Mouse (Mus musculus) liver, embryonic 15.5 days (tissue): ENCODE measurements at regions not wholly inside any gene's neighbourhood (a gene's known extent, or its start where the extent isn't known, plus 50 kb on each side); places are given as distances from the start of the nearest gene placed in this dataset.

Experiments
- ATAC-seq: fragments of 200-750 bp; cut with Nextera tagmentation; 2 replicates; pipeline ENCODE4 v1.8.0; 2017; ENCODE audit warnings: moderate number of reproducible peaks, mild to moderate bottlenecking, moderate library complexity; ENCODE audit not compliant: insufficient read depth
- H3K27ac ChIP-seq: fragments of 300-500 bp; sonication (generic); replicated peaks from 2 replicates; pipeline ENCODE4 v1.5.1; 2015; ENCODE audit warnings: mild to moderate bottlenecking, inconsistent platforms
- H3K27me3 ChIP-seq: fragments of 300-500 bp; sonication (generic); 2 replicates; pipeline ENCODE4 v1.6.1; 2015; ENCODE audit warnings: mild to moderate bottlenecking, inconsistent platforms
- H3K36me3 ChIP-seq: fragments of 300-500 bp; sonication (generic); replicated peaks from 2 replicates; pipeline ENCODE4 v1.6.1; 2015; ENCODE audit warnings: moderate library complexity, mild to moderate bottlenecking, inconsistent platforms
- H3K4me1 ChIP-seq: fragments of 300-500 bp; sonication (generic); replicated peaks from 2 replicates; pipeline ENCODE4 v1.6.1; 2015; ENCODE audit warnings: inconsistent platforms
- H3K4me2 ChIP-seq: fragments of 300-500 bp; sonication (generic); 2 replicates; pipeline ENCODE4 v1.6.1; 2015; ENCODE audit warnings: moderate library complexity, mild to moderate bottlenecking, inconsistent platforms
- H3K4me3 ChIP-seq: fragments of 300-500 bp; sonication (generic); replicated peaks from 2 replicates; pipeline ENCODE4 v1.5.1; 2015; ENCODE audit warnings: mild to moderate bottlenecking, inconsistent platforms
- H3K9ac ChIP-seq: fragments of 300-500 bp; sonication (generic); 2 replicates; pipeline ENCODE4 v1.6.1; 2015; ENCODE audit warnings: moderate library complexity, mild to moderate bottlenecking, inconsistent platforms
- H3K9me3 ChIP-seq: fragments of 300-500 bp; sonication (generic); replicated peaks from 2 replicates; pipeline ENCODE4 v1.6.1; 2016; ENCODE audit warnings: inconsistent platforms
- WGBS: fragments of 180-500 bp; shearing (Covaris S2); methylation state at CpG from one replicate; pipeline ENCODE4 v1.1.7; 2015; ENCODE audit warnings: mixed read lengths; ENCODE audit not compliant: insufficient replicate concordance; 5-methylcytosine and 5-hydroxymethylcytosine counted together

DNA sequence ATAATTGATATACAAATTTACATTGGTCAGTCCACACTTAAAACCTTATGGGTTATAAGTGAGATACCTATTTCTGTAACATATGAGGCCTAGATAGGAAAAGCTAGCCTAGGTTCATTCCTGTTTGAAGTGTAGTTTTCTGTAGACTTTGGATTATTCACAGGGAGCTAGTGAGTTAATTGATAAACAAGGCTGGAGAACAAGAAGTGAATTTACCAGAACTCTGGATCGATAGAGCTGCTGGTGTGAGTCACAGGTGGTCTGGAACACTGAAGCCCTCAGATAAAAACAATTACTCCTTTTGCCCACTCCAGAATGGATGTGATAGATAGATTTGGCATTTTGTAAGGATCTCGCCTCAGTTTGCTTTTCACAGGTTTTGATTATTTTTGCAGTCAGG lies 62.0 kb upstream of the Rtl1 start:
- Histone ChIP-seq H3K4me3 (no peak overlapping the region), H3K36me3 (no peaks in the 10 kb centered on the region), H3K4me2 (no peak overlapping the region), H3K4me1 (no peaks in the 10 kb centered on the region), H3K9me3 (no peaks in the 10 kb centered on the region), H3K27me3 (no peaks in the 10 kb centered on the region), H3K27ac (no peak overlapping the region), H3K9ac (no peak overlapping the region)
- no peak for ATAC-seq
- WGBS, result 66% methylated on average over 2 of the region's 2 CpGs

DNA sequence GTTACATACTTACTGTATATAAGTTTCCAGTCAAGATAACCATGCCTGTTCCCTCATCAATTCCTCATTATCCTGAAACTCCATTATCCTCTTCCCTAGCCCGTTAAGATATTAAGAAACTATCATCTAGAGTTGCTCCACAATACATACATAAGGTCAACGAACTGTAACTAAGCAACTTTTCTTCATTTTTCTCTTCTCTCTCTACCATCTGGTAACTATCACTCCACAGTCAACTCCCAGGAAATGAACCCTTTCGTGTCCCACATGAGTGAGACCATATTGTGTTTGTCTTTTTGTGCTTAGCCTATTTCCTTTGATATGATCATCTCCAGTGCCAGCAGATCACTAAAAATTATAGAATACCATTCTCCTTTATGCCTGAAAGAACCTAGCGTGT lies 74.6 kb upstream of the Rtl1 start:
- 57% methylated on average over 4 of the region's 4 CpGs for WGBS
- Histone ChIP-seq H3K36me3 (no peaks in the 10 kb centered on the region), H3K27ac (no peak overlapping the region), H3K9ac (no peak overlapping the region), H3K4me2 (no peak overlapping the region), H3K4me1 (no peaks in the 10 kb centered on the region), H3K27me3 (no peaks in the 10 kb centered on the region), H3K4me3 (no peak overlapping the region), H3K9me3 (no peaks in the 10 kb centered on the region)
- no peak for ATAC-seq

DNA sequence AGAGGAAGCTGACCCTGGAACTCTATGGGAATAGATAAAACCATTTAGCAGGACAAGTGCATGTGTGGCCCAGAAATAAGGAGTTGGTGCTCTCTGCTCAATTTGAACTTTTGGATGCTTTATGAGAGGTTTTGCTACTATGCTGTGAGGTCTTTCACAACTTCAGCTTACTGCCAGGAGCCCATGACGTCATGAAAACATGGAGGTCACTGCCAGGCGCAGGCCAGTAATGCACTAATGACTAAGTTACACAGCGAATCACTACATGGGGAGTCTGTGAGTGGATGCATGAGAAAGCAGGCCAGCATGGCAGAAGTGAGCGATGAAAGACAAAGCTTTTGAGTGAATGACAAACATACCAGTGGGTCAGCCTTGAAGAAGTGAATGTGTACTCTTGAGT lies 93.9 kb upstream of the Rtl1 start:
- H3K9ac ChIP-seq, result no peak overlapping the region
- no peak for ATAC-seq
- no peak overlapping the region for H3K4me2 ChIP-seq
- H3K27me3 ChIP-seq, result no peaks in the 10 kb centered on the region
- H3K4me1 ChIP-seq, result no peaks in the 10 kb centered on the region
- no peak overlapping the region for H3K4me3 ChIP-seq
- no peak overlapping the region for H3K27ac ChIP-seq
- H3K36me3 ChIP-seq, result 0 out of 2 replicates have a peak, but pooled peaks cover 7% of the 10 kb centered on the region
- H3K9me3 ChIP-seq, result no peaks in the 10 kb centered on the region
- 67% methylated on average over 4 of the region's 4 CpGs for WGBS

DNA sequence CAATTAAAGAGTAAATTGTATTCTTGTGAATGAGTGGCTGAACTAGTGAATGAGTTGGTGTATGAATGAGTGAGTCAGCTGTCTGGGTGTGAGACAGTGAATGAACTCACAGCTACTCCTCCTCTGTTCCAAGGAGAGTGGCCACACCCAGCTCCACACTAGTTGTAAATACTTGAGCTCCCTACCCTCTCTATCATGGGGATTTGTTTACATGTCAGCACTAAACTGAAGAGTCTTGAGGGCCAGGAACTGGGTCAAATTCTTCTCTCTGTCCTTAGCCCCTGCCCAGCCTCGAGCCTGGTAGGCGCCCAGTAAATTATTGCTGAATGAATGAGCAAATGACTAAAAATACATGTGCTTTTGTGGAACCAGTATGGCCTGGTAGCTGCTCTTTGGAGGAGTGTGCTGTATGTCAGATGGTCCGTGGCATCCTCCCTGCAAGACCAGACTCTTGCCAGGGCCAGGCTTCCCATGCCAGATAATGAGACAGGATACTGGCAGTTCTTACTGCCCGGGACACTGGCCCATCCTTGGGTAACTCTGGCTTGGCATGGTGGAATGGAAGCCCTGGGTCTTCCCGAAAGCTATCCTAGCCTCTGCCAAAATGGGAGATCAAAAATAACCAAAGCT lies 94.8 kb upstream of the Rtl1 start:
- H3K4me3 ChIP-seq, result no peak overlapping the region
- no peaks in the 10 kb centered on the region for H3K4me1 ChIP-seq
- H3K36me3 ChIP-seq, result 0 out of 2 replicates have a peak, but pooled peaks cover 7% of the 10 kb centered on the region
- no peak overlapping the region for H3K9ac ChIP-seq
- H3K27ac ChIP-seq, result no peak overlapping the region
- ATAC-seq, result no peak
- H3K9me3 ChIP-seq, result no peaks in the 10 kb centered on the region
- WGBS, result 50% methylated on average over 5 of the region's 5 CpGs
- no peaks in the 10 kb centered on the region for H3K27me3 ChIP-seq
- H3K4me2 ChIP-seq, result no peak overlapping the region

DNA sequence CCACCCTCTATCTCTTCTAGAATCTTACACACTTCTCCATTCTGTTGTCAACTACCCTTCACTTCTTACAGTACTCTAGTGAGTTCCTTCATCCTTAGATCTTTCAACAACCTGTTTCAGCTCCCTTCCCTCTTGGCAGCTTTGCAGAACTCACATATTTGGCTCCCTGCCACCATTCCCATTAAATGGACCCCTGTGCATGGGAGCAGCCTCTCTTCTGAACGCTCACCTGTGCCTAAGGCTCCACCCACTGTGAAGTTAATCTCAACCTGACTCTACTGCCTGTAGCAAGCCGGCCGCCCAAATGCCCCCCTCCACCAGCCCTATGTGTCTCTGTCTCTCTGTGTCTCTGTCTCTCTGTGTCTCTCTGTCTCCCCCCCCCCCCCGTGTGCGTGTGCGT lies 106.7 kb upstream of the Rtl1 start:
- no peak overlapping the region for H3K9ac ChIP-seq
- H3K4me1 ChIP-seq, result no peaks in the 10 kb centered on the region
- H3K4me3 ChIP-seq, result no peak overlapping the region
- no peak overlapping the region for H3K27ac ChIP-seq
- no peaks in the 10 kb centered on the region for H3K27me3 ChIP-seq
- no peaks in the 10 kb centered on the region for H3K9me3 ChIP-seq
- 74% methylated on average over 6 of the region's 6 CpGs for WGBS
- no peak for ATAC-seq
- H3K36me3 ChIP-seq, result no peaks in the 10 kb centered on the region
- H3K4me2 ChIP-seq, result no peak overlapping the region

DNA sequence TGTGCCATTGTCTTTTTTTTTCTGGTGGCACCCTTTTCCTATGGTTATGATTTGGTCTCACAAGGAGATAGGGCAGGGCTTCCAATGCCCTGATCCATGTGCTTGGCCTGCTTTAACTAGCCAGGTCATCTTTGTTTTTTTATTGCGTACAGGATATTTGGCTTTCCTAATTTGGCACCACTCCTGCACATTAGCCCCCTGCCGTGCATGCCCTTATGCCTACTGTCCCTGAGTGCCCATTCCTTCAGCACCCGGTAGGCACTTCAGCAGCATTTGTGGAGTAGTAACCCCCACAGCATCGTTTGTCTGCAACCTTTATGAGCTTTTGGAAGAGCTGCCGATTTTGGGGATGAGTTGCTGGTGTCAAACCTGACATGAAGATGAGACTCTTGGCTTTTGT lies 109.5 kb upstream of the Rtl1 start:
- no peak overlapping the region for H3K4me3 ChIP-seq
- no peaks in the 10 kb centered on the region for H3K4me1 ChIP-seq
- H3K9me3 ChIP-seq, result no peaks in the 10 kb centered on the region
- WGBS, result 72% methylated on average over 5 of the region's 5 CpGs
- no peak overlapping the region for H3K27ac ChIP-seq
- no peak overlapping the region for H3K9ac ChIP-seq
- no peaks in the 10 kb centered on the region for H3K27me3 ChIP-seq
- no peak overlapping the region for H3K4me2 ChIP-seq
- ATAC-seq, result no peak
- H3K36me3 ChIP-seq, result 0 out of 2 replicates have a peak, but pooled peaks cover under 1% of the 10 kb centered on the region

DNA sequence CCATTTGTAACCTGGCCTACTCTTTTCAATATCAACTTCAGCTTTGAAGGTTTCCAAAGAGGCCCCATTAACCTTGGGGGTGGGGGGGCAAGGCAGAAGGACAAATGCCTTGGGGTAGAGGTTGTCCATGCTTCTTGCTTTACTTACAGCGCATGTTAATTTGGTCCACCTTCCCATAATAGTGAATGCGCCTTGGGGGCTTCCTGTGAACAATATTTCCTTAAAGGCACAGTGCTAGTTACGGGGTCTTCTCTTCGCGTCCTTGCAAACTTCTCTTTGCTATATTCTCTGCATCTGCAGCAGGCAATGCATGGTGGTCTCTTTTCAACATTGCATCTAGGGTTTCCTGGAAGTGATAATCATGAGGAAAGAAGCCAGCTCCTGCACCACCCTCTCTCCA lies 111.3 kb upstream of the Rtl1 start:
- no peak overlapping the region for H3K9ac ChIP-seq
- no peaks in the 10 kb centered on the region for H3K27me3 ChIP-seq
- H3K9me3 ChIP-seq, result no peaks in the 10 kb centered on the region
- no peak overlapping the region for H3K27ac ChIP-seq
- H3K4me3 ChIP-seq, result no peak overlapping the region
- H3K36me3 ChIP-seq, result peaks cover 4% of the 10 kb centered on the region; the same call in 1 of the 2 replicates
- H3K4me2 ChIP-seq, result no peak overlapping the region
- no peaks in the 10 kb centered on the region for H3K4me1 ChIP-seq
- WGBS, result 76% methylated on average over 5 of the region's 5 CpGs
- ATAC-seq, result no peak

DNA sequence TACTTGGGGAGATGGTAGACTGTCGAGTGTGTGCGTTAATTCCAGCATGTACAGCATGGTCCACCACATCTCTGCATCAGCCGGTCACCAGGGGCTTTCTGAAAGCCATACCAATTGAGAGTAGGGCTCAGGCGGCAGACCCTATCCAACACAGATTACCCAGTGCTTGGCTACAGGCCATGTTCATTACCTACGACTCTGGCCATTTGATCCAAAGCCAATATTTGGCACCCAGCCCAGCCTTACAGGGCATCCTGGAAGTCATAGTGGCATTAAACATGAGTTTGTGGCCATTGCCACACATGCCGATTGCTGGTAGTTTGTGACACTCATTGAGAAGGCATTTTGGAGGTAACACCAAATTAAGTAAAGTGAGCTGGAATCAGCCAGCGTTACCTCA lies 111.8 kb upstream of the Rtl1 start:
- Histone ChIP-seq H3K27ac (no peak overlapping the region), H3K4me3 (no peak overlapping the region), H3K4me1 (no peaks in the 10 kb centered on the region), H3K27me3 (no peaks in the 10 kb centered on the region), H3K36me3 (peaks cover 4% of the 10 kb centered on the region; the same call in 1 of the 2 replicates), H3K4me2 (no peak overlapping the region), H3K9ac (no peak overlapping the region), H3K9me3 (no peaks in the 10 kb centered on the region)
- no peak for ATAC-seq
- WGBS, result 66% methylated on average over 7 of the region's 7 CpGs

DNA sequence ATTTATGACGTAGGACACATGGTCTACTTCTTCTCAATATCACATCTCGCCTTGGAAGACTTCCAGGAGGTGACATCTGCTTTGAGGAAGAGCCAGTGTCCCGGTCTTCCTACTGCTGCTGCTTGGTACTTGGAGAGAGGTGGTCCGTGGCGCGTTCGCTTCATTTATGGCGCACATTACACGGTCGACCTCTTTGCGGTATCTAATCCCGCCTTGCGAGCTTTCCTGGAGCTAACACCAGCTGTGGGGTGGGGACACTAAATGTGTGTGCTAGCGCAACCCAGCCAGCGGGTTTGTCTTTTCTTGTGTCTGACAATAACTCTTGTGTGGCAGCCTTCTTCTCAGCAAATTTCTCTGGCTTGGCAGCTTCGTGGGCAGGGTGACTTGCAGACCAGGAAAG lies 112.3 kb upstream of the Rtl1 start:
- Histone ChIP-seq H3K27ac (no peak overlapping the region), H3K27me3 (no peaks in the 10 kb centered on the region), H3K4me2 (no peak overlapping the region), H3K9ac (no peak overlapping the region), H3K4me1 (no peaks in the 10 kb centered on the region), H3K36me3 (peaks cover 4% of the 10 kb centered on the region; the same call in 1 of the 2 replicates), H3K9me3 (no peaks in the 10 kb centered on the region), H3K4me3 (no peak overlapping the region)
- whole genome bisulfite sequencing, result 80% methylated on average over 16 of the region's 16 CpGs
- ATAC-seq, result no peak

DNA sequence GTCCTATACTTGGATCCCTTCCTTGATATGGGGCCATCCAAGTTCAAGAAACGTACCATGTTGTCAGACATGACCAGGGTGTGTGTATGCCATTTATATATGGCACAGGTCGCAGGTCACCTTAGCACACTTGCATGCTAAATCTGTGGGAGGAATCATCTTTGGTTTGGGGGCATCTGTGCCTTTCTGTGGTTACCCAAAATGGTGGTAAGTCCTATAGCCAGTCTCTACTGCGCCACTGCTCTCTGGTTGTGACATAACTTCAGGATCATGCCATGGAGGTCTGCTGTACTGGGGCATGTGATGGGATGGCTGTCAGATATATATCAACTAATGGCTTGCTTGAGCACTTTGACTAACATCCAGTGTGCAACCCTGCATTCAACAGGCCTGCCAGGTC lies 112.9 kb upstream of the Rtl1 start:
- H3K36me3 ChIP-seq, result peaks cover 4% of the 10 kb centered on the region; the same call in 1 of the 2 replicates
- no peaks in the 10 kb centered on the region for H3K9me3 ChIP-seq
- H3K4me1 ChIP-seq, result no peaks in the 10 kb centered on the region
- H3K27me3 ChIP-seq, result no peaks in the 10 kb centered on the region
- ATAC-seq, result no peak
- no peak overlapping the region for H3K9ac ChIP-seq
- H3K27ac ChIP-seq, result no peak overlapping the region
- 66% methylated on average over 3 of the region's 3 CpGs for WGBS
- no peak overlapping the region for H3K4me2 ChIP-seq
- H3K4me3 ChIP-seq, result no peak overlapping the region

DNA sequence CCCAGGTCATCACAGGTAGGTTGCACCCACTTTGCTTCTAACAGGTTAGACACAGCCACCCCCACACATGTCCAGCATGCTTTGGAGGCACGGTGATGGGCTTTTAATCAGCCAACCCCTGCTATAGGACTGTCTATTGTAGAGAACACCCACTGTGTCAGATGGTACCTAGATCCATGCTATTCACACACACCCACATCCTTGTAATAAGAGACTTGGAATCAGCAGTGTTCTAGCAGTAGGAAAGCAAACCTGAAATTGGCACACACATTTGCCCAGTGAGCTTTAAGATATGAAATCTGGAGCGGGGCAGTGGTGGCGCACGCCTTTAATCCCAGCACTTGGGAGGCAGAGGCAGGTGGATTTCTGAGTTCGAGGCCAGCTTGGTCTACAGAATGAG lies 113.9 kb upstream of the Rtl1 start:
- ATAC-seq, result no peak
- no peaks in the 10 kb centered on the region for H3K4me1 ChIP-seq
- H3K9ac ChIP-seq, result no peak overlapping the region
- H3K4me3 ChIP-seq, result no peak overlapping the region
- WGBS, result 64% methylated on average over 5 of the region's 5 CpGs
- no peak overlapping the region for H3K27ac ChIP-seq
- peaks cover 4% of the 10 kb centered on the region; the same call in 1 of the 2 replicates for H3K36me3 ChIP-seq
- H3K4me2 ChIP-seq, result no peak overlapping the region
- H3K27me3 ChIP-seq, result no peaks in the 10 kb centered on the region
- no peaks in the 10 kb centered on the region for H3K9me3 ChIP-seq

DNA sequence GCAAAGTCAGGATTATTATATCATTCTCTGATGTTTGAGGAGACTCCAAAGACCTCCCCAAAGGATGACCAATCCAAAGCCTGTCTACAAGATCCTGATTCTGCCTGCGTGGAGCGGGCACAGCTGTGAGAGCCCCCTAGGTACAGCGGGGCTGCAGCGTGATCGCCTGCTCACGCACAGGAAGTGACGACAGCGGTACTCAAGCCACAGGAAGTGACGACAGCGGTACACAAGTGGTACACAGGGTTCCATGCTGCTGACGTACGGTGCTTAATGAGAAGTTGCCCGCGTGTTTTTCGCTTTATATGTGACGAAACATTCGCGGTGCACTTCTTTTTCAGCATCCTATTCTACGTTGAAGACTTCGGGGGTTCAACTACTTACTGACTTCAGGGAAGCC lies 116.9 kb upstream of the Rtl1 start:
- Histone ChIP-seq H3K27ac (no peak overlapping the region), H3K36me3 (peaks cover 4% of the 10 kb centered on the region; the same call in 1 of the 2 replicates), H3K4me3 (no peak overlapping the region), H3K27me3 (no peaks in the 10 kb centered on the region), H3K4me1 (no peaks in the 10 kb centered on the region), H3K9ac (no peak overlapping the region), H3K9me3 (no peaks in the 10 kb centered on the region), H3K4me2 (no peak overlapping the region)
- ATAC-seq, result no peak
- WGBS, result 78% methylated on average over 20 of the region's 20 CpGs
